Mouse (Mus musculus): ENCODE results near the gene Ralbp1.

DNA sequence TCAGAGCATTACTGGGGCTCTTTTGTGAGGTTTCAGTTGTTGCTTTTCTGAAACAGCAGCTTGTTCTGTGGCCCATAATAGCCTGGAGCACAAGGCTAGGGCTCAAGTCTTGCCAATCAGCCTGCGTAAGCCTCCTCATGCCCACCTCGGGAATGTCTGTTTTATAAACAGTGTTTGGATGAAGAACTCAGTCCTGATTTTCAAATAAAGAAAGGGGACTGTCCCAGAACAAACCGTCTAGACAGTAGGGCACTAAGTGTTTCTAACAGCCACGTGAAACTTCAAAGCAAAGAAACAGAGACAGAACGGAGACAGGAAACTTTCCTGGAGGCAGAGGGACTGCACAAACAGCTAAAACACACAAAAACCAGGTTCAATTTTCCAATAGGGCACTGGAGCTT is 14.0 kb downstream of the Ralbp1 start:
- TF ChIP-seq CTCF (IDR thresholded peaks at IDR 0.05; ENCODE audit: borderline replicate concordance, insufficient read depth, low read length), result no peak
- no peak for TF ChIP-seq POLR2A (IDR thresholded peaks at IDR 0.05; ENCODE audit: low read depth, low read length)
